Mouse (Mus musculus) layer of hippocampus, adult 18-20 months (tissue): ENCODE data around the gene Hells. TPM values are rescaled to one million over a fixed set of nuclear protein-coding genes. Genes with fewer than 3 reads are reported as not detected.

Source experiments
- DNase-seq, 2 experiments: peaks; one replicate each; pipeline ENCODE4 v3.0.0; 2022; ENCODE audit warnings: low spot score in 2 of 2
- long read RNA-seq: library from polyadenylated mRNA; stranded (forward); transcript quantifications from one replicate; pipeline ENCODE4 v2.0.0, GENCODE M21; 2021
- total RNA-seq, 2 experiments: library from RNA; stranded (reverse); gene quantifications; 2 replicates each; pipeline ENCODE4 v1.2.3; 2021

The Hells gene
- total RNA-seq: 1 to 10 TPM; 4.2 TPM
- long read RNA-seq: 0 reads

DNA sequence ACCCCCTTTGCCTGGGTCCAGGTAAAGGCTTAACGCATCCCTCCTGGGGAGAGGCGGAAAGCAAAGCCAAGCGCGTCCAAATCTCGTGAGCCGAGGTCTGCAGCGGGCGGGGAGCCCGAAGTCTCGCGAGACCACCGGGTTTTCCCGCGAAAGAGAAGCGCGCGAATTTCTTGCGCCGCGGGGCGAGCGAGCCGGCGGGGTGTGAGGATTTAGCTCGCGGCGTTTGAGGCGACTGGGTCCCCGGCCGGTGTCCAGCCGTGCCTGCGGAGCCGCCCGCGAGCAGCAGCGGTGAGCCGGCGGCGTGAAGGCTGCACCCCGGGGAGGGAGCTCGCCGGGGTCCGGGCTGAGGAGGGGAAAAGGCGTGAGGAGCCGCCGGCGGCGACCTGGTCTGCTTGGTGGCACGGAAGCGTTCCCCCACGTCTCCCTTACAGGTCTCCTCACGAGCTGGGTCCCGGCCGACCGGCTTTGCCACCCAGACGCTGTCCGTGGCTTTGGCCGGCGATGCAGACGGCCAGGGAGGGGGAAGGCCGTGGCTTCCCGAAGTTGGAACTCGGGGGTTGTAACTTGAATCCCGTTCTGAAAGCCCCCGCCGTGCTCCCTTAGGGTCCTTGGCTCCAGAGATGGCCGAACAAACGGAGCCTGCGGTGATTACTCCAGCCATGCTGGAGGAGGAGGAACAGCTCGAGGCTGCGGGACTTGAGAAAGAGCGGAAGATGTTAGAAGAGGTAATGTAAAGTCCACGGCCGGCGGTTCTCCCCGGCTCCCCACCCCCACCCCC lies at the start of gene Hells:
TSS of gene Hells (plus strand) at position 128 of the 778 bp plus-strand sequence.
- peak; percentile 54 to 69 for DNase-seq

- no peak for DNase-seq
These were observed 29.3 kb upstream of the Hells start for GRCm38 (mm10) chr19:38901146-38902135.

GRCm38 (mm10) chr19:38902501-38902900 lies 28.2 kb upstream of the Hells start:
- no peak for DNase-seq

DNA sequence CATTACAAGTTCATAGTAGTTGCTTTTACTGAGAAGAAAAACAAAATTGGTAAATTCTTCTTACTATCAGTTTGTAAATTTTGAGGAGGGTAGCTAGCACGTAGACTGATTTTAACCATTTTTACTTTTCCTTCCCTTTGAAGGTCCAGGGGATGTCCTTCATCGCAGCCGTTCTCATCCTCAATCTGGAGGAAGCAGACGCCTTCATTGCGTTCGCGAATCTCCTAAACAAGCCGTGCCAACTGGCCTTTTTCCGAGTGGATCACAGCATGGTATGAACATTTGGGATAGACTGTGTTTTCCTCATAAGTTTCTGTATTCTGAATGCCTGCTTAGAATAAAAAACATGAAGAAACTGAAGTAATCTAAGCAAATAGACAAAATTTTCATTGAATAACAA lies 16.9 kb upstream of the Hells start:
- peak in 1 of 2 experiments; percentile 49 for DNase-seq

DNA sequence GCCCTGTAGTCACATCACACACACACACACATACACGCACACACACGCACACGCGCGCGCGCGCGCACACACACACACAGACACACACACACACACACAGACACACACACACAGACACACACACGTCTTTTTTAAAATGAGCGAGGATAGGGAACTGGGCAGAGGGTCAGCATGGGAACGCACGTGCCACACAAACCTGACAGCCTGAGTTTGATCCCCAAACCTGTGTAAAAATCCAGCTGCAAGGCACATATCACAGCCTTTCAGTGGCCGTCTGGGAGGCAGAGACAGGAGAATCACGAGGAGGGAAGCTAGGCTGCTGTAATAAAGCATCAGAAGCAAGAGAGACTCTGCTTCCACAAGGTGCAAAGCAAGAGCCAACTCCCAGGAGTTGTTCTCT lies 15.8 kb upstream of the Hells start:
- no peak for DNase-seq

- DNase-seq: peak in 1 of 2 experiments; percentile 63
These were observed 15.0 kb upstream of the Hells start for GRCm38 (mm10) chr19:38915677-38916076.

DNA sequence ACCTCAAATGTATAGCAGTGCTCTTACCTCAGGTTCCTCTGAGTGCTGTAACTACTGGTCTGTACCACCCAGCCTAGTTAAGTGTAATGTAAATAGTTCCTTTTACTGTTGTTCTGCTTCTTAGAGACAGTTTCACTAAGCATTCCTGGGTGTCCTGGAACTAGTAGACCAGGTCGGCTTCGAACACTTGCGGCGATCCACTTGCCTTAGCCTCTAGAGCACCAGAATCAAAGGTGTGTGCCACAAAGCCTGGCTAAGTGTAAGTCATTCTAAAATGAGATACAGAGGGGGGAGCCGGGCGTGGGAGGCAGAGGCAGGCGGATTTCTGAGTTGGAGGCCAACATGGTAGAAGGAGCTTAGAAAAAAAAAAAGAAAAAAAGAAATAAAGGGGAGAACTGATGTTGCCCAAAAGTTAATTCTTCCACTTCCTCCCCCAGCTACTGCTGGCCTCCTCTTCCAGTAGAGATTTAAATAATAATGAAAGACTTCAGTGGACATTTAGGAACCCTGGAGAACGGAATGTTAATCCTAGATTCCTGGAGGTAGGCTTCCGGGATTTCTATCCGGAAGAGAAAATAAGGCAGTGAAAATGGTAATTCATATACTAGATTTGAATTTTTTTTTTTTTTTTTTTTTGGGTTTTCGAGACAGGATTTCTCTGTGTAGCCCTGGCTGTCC lies 2.1 kb upstream of the Hells start:
- no peak for DNase-seq

- peak; percentile 20 to 69 for DNase-seq
These were observed 1.1 kb upstream of the Hells start for GRCm38 (mm10) chr19:38929471-38930251.

GRCm38 (mm10) chr19:38930252-38930787 lies 395 bp upstream of the Hells start:
- DNase-seq: no peak

DNA sequence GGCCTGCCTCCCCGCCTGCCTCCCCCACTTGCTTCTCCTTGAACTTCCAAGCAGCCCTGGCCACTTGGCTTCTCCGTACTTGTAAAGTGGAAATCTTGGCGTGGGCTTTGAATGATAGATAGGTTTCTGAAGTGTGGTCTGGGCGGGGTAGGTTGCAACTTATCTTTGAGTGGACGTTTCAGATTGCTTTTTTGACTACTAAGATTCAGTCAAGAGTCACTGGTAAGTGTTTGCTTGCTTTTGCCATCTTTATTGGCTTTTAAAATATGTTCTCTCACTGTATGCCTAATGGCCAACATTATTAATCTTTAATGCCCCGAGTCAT lies 813 bp downstream of the Hells start:
- no peak for DNase-seq

DNA sequence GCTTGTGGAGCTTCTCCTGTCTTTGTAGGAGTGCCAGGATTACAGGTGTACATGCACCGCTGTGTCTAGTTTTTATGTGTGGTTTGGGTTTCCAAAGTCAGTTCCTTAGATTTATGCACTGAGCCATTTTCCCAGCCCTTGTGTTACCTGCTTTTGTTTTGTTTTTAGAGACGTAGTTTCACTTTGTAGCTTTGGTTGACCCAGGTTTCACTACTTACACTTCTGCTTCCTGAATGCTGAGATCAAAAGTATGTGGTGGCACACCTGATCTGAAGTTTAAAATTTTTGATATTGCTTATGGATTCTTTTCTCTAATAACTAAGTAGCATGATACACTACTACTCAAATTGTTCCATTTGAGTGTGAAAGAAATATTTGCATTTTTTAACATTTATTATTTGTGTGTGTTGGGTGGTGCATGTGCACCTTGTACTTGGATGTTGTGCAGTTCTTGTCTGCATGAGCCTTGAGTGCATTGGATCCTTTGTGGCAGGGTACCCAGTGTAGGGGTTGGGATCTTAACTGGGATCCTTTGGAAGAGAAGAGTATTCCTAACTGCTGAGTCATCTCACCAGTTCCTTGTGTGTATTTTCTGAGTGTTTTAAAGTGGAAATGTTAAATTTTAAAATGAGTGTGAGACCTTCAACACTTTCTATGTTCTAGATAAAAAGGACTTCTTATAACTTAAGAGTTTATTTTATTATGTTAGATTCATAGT lies 14.0 kb downstream of the Hells start:
- DNase-seq: no peak

DNA sequence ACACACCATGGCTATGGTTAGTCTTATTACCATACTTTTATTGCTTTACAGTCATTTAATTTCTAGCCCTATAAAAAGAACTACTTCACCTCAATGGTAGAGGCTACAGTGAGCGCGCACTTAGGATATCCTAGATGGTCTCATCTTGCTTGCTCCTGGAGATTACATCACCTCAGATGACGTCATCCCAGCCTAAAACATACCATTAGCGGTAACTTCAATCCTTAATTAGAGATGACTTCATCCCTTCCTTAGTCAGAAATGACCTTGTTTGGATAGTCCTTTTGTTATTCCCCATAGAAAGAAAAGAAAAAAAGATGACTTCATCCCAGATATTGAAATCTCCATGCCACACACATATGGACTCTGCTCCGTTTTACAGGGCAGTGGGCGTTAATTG lies 40.0 kb downstream of the Hells start:
- peak; percentile 14 to 64 for DNase-seq

GRCm38 (mm10) chr19:38972581-38972980 lies 41.9 kb downstream of the Hells start:
- no peak for DNase-seq

DNA sequence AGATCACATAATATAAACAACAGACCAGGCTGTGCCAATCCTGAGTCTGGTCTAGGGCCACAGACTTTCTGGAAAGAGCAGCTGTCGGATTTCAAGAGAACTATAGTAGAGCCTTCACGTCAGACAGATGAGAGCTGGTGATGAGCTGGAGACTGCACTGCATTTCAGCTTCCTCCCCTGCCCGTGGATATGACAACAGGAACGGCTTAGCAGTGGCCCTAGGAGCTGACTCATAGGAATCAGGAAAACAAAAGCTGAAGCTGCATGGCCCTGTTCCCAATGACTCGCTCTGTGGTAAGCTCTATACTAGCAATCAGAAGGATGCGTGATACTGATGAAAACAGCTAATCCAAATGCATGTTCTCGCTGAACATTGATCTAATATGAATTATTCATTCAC lies 43.0 kb downstream of the Hells start:
- DNase-seq: peak in 1 of 2 experiments; percentile 50

GRCm38 (mm10) chr19:38976269-38976668 lies 45.6 kb downstream of the Hells start:
- no peak for DNase-seq

DNA sequence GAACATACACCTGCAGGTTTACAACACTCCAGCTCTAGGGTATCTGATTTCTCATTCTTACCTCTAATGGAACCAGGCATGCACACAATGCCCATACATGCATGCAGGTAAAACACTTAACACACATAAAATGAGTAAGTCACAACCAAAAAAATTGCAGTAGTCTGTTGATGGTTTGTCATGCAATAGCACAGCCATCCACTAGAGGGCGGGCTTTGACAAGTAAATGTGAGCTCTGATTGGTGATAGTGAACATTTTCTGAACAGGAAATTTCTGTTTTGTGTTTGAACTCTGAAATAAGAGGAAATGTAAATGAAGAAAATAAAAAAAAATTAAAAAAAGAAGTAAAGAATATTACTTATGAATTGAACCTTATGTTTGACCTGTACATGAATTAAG lies 51.3 kb downstream of the Hells start:
- peak; percentile 35 to 85 for DNase-seq

DNA sequence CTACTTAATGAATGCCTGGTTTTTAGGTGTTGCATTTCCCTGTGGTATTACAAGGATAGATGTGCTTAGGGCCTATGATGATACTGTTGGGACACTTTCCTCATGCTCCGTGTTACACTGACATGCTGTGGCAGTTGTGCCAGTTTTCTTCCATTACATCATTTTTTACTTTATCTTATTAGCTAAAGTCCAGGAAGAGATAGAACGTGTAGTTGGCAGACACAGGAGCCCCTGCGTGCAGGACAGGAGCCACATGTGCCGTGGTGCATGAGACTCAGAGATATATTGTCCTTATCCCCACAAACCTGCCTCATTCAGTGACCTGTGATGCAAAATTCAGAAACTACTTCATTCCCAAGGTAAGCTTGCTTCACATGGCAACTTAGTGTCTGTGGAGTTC lies 67.5 kb downstream of the Hells start:
- no peak for DNase-seq

- no peak for DNase-seq
These were observed 68.0 kb downstream of the Hells start for GRCm38 (mm10) chr19:38998676-38999075.

DNA sequence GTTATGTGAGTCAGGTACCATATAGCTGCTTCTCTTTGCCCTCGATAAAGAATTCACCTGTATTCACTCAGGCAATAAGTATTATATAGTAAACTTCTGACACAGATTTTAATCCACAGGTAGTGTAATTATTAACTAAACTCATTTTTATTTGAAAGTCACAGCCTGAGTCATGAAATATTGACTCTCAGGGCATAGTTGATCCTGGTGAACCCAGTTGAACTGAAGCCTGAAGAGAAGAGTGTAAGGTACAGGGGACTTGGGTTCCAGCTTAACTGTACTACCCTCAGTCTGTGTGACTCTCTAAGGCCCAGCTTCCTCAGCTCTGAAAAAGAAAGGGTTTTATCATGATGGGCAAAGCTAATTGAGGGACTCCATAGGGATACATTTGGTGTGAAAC lies 74.4 kb downstream of the Hells start:
- DNase-seq: no peak

DNA sequence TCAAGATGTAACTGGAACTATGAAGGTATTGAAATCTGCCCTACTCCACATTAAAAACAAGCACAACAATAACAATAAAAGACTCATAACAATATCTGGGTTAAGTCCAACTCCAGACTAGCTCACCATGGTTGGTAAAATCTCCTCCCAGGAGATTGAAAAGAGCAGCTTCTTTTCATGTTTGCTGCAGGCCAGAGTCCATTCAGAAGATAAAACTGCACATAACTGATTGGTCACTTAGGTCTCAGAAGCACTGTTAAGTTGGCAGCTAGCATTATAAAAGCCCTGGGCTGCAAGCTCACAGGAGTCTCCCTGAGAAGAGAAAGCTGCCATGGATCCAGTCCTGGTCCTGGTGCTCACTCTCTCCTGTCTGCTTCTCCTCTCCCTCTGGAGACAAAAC lies 76.0 kb downstream of the Hells start, which contains the start of gene Cyp2c55:
TSS of gene Cyp2c55 (plus strand) at position 305 of the 400 bp plus-strand sequence.
- no peak for DNase-seq
